Mouse (Mus musculus): ENCODE measurements around the gene Ndufb4.
A peak's percentile ranks its signal among the peaks of the same experiment; 100 is the strongest.

DNA sequence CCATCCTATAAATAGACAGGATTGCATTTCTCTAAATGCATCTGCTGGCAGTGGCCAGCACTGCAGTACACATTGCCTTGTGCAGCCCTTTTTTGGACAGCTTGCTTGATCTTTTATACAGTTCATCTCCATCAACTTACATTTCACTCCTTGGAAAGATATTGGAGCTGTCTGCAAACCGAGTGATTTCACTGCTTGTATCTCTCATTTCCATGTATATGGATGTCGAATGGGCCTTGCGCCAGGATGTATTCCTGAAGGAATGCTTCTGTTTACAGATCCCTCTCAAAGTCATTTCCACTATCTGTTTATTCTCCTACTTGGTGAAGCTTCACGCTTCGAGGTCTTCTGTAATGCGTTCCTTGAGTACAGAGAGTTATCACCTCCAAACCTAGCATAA lies 50.0 kb downstream of the Ndufb4 start:
- TF ChIP-seq POLR2A (IDR thresholded peaks at IDR 0.05; ENCODE audit: borderline replicate concordance, insufficient read depth, low read length): no peak
- 0 out of 2 replicates have a peak, but pooled peaks have one; percentile 6 for TF ChIP-seq CTCF (IDR thresholded peaks at IDR 0.05; ENCODE audit: borderline replicate concordance, insufficient read depth, low read depth, low read length)
